Mouse (Mus musculus): ENCODE data around the gene Tctex1d1.

GRCm38 (mm10) chr4:102990016-102990415, 11.6 kb downstream of the Tctex1d1 start:
- TF ChIP-seq CTCF (IDR thresholded peaks at IDR 0.05; ENCODE audit: borderline replicate concordance, extremely low read depth, insufficient read depth, insufficient read length) (no peak), POLR2A (IDR thresholded peaks at IDR 0.05; ENCODE audit: borderline replicate concordance, extremely low read depth, insufficient read depth, insufficient read length, poor library complexity, severe bottlenecking) (no peak)
